Mouse (Mus musculus): Measurements from ENCODE around the gene Galr2.

- TF ChIP-seq POLR2A (IDR thresholded peaks at IDR 0.05; ENCODE audit: insufficient read length, low read depth) (no peak), MAX (IDR thresholded peaks at IDR 0.05; ENCODE audit: low read depth) (no peak), CEBPB (IDR thresholded peaks at IDR 0.05; ENCODE audit: insufficient read depth, poor library complexity, severe bottlenecking) (no peak), MYOG (IDR thresholded peaks at IDR 0.05; ENCODE audit: control insufficient read depth in 1 of 3, insufficient read depth in 1 of 3, insufficient read length in 2 of 3, low read depth in 2 of 3) (no peak), USF1 (IDR thresholded peaks at IDR 0.05; ENCODE audit: low read depth) (no peak), SRF (IDR thresholded peaks at IDR 0.05; ENCODE audit: control insufficient read depth, insufficient read length, low read depth) (no peak), TCF12 (IDR thresholded peaks at IDR 0.05; ENCODE audit: insufficient read depth, poor library complexity, severe bottlenecking) (no peak)
These were observed 24.7 kb downstream of the Galr2 start for GRCm38 (mm10) chr11:116305423-116305822.
